9 mouse cellular contexts compared by ENCODE assay signal in genomic region chr17:35633992-35634391, GRCm38 (mm10). TPM values are rescaled to one million over a fixed set of nuclear protein-coding genes. Genes with fewer than 3 reads are reported as not detected.
DNase-seq lines count a peak whose midpoint lies in the region; ATAC-seq lines count a peak whose summit lies in the region.
"Had no signal": no experiment of that assay in that cellular context is flagged by ENCODE, and none has a peak within 500 bp of the region (broad histone marks: within the 10 kb centered on the region; RNA-seq: fewer than 3 reads in every experiment).

No protein-coding gene starts in this region.

- DNase-seq in adrenal gland, postnatal 10 days: peak; percentile 17
- DNase-seq in adrenal gland, postnatal 25 days: no peak
- DNase-seq in liver: peak; percentile 11
- peak; percentile 68 to 79 for DNase-seq in left cerebral cortex, postnatal 14 days (ENCODE audit: low spot score in 2 of 2)
- peak; percentile 51 for DNase-seq in retina, postnatal 1 day

- H3K4me1 ChIP-seq in liver, embryonic 12.5 days: no peaks in the 10 kb centered on the region
- H3K4me1 ChIP-seq in intestine, embryonic 15.5 days (replicated peaks): no peaks in the 10 kb centered on the region

- peaks cover 36% of the 10 kb centered on the region for H3K27me3 ChIP-seq in liver, embryonic 12.5 days (replicated peaks)
- no peaks in the 10 kb centered on the region for H3K27me3 ChIP-seq in intestine, embryonic 15.5 days (replicated peaks)

- 16% methylated on average over 1 of the region's 1 CpGs for WGBS in liver, embryonic 12.5 days (ENCODE audit: insufficient replicate concordance)
- WGBS in intestine, embryonic 15.5 days: 0% methylated on average over 1 of the region's 1 CpGs

- ATAC-seq in liver, embryonic 12.5 days: no peak
- peak; percentile 61 for ATAC-seq in intestine, embryonic 15.5 days
- no peak for ATAC-seq in megakaryocyte, adult 5-6 weeks (ENCODE audit: poor library complexity, severe bottlenecking)

- no peak overlapping the region for H3K4me2 ChIP-seq in liver, embryonic 12.5 days
- H3K4me2 ChIP-seq in intestine, embryonic 15.5 days (replicated peaks): no peak overlapping the region
- H3K4me2 ChIP-seq: embryonic facial prominence, embryonic 12.5 days had no signal

- no peak overlapping the region for H3K4me3 ChIP-seq in liver, embryonic 12.5 days
- no peak overlapping the region for H3K4me3 ChIP-seq in intestine, embryonic 15.5 days (replicated peaks)
- H3K4me3 ChIP-seq: embryonic facial prominence, embryonic 12.5 days had no signal

- no peak overlapping the region for H3K9ac ChIP-seq in liver, embryonic 12.5 days
- H3K9ac ChIP-seq in intestine, embryonic 15.5 days: no peak overlapping the region
- H3K9ac ChIP-seq: embryonic facial prominence, embryonic 12.5 days had no signal

- H3K36me3 ChIP-seq in liver, embryonic 12.5 days: no peaks in the 10 kb centered on the region
- no peaks in the 10 kb centered on the region for H3K36me3 ChIP-seq in intestine, embryonic 15.5 days
- H3K36me3 ChIP-seq: embryonic facial prominence, embryonic 12.5 days had no signal

- no peaks in the 10 kb centered on the region for H3K9me3 ChIP-seq in liver, embryonic 12.5 days (replicated peaks)
- no peaks in the 10 kb centered on the region for H3K9me3 ChIP-seq in intestine, embryonic 15.5 days
- H3K9me3 ChIP-seq: embryonic facial prominence, embryonic 12.5 days had no signal

- no peak overlapping the region for H3K27ac ChIP-seq in liver, embryonic 12.5 days
- H3K27ac ChIP-seq in intestine, embryonic 15.5 days: no peak overlapping the region
- H3K27ac ChIP-seq: embryonic facial prominence, embryonic 12.5 days had no signal

- intact Hi-C loops in left cerebral cortex, postnatal 14 days (cut with DNase I): loop anchor here (2.0 kb wide), 2 partner anchors 43 to 91 kb away; no protein-coding TSS in a partner anchor

RNA-seq across cellular contexts. Expression of gene Gm9573, which starts 7.6 kb away (rescaled TPM):
- total RNA-seq in adrenal gland, postnatal 10 days (2021): not detected
- total RNA-seq in adrenal gland, postnatal 25 days (2021): not detected in 2 replicates
- not detected in 2 replicates for polyA plus RNA-seq in liver, embryonic 12.5 days (2016; fragmentation: Nextera tagmentation; extraction: Ambion mirVana)
- polyA plus RNA-seq in intestine, embryonic 15.5 days (2015; fragmentation: Nextera tagmentation; extraction: Ambion mirVana): not detected in 2 replicates
- not detected for total RNA-seq in left cerebral cortex, postnatal 14 days (2021)
- not detected in 2 replicates for total RNA-seq in megakaryocyte, adult 5-6 weeks (2015)
- not detected in 2 replicates for total RNA-seq in megakaryocyte, adult 5-6 weeks (2017)
- polyA plus RNA-seq: embryonic facial prominence, embryonic 12.5 days had no signal

RNA-seq across cellular contexts. Expression of gene Mucl3, which starts 9.5 kb away (rescaled TPM):
- not detected for total RNA-seq in adrenal gland, postnatal 10 days (2021)
- total RNA-seq in adrenal gland, postnatal 25 days (2021): not detected in 2 replicates
- polyA plus RNA-seq in liver, embryonic 12.5 days (2016; fragmentation: Nextera tagmentation; extraction: Ambion mirVana): 0.05 TPM in 1 of 2 replicates, not detected in the other
- polyA plus RNA-seq in intestine, embryonic 15.5 days (2015; fragmentation: Nextera tagmentation; extraction: Ambion mirVana): 0.39 and 0.44 TPM in 2 replicates
- not detected for total RNA-seq in left cerebral cortex, postnatal 14 days (2021)
- not detected in 2 replicates for total RNA-seq in megakaryocyte, adult 5-6 weeks (2015)
- not detected in 2 replicates for total RNA-seq in megakaryocyte, adult 5-6 weeks (2017)

RNA-seq across cellular contexts. Expression of gene Sfta2, which starts 32.6 kb away (rescaled TPM):
- total RNA-seq in adrenal gland, postnatal 10 days (2021): not detected
- not detected in 2 replicates for total RNA-seq in adrenal gland, postnatal 25 days (2021)
- not detected in 2 replicates for polyA plus RNA-seq in liver, embryonic 12.5 days (2016; fragmentation: Nextera tagmentation; extraction: Ambion mirVana)
- 2.6 and 2.8 TPM in 2 replicates for polyA plus RNA-seq in intestine, embryonic 15.5 days (2015; fragmentation: Nextera tagmentation; extraction: Ambion mirVana)
- not detected for total RNA-seq in left cerebral cortex, postnatal 14 days (2021)
- total RNA-seq in megakaryocyte, adult 5-6 weeks (2015): not detected in 2 replicates
- not detected in 2 replicates for total RNA-seq in megakaryocyte, adult 5-6 weeks (2017)
- polyA plus RNA-seq: embryonic facial prominence, embryonic 12.5 days had no signal

RNA-seq across cellular contexts. Expression of gene Vars2, which starts 33.4 kb away (rescaled TPM):
- total RNA-seq in adrenal gland, postnatal 10 days (2021): 10 to 100 TPM; 49.2 to 66.4 TPM
- total RNA-seq in adrenal gland, postnatal 25 days (2021): 41.5 and 65.4 TPM in 2 replicates
- polyA plus RNA-seq in liver, embryonic 12.5 days (2016; fragmentation: Nextera tagmentation; extraction: Ambion mirVana): 10.7 and 11.8 TPM in 2 replicates
- 18.3 and 18.9 TPM in 2 replicates for polyA plus RNA-seq in intestine, embryonic 15.5 days (2015; fragmentation: Nextera tagmentation; extraction: Ambion mirVana)
- 10 to 100 TPM; 31.1 to 40.8 TPM for total RNA-seq in left cerebral cortex, postnatal 14 days (2021)
- total RNA-seq in megakaryocyte, adult 5-6 weeks (2015): 2.1 and 5.3 TPM in 2 replicates
- 3.3 and 16.9 TPM in 2 replicates for total RNA-seq in megakaryocyte, adult 5-6 weeks (2017)

RNA-seq across cellular contexts. Expression of gene Gtf2h4, which starts 39.5 kb away (rescaled TPM):
- total RNA-seq in adrenal gland, postnatal 10 days (2021): 10 to 100 TPM; 27.6 to 32.2 TPM
- total RNA-seq in adrenal gland, postnatal 25 days (2021): 22.4 and 26.9 TPM in 2 replicates
- polyA plus RNA-seq in liver, embryonic 12.5 days (2016; fragmentation: Nextera tagmentation; extraction: Ambion mirVana): 38.3 and 44.0 TPM in 2 replicates
- 43.8 TPM in 2 replicates for polyA plus RNA-seq in intestine, embryonic 15.5 days (2015; fragmentation: Nextera tagmentation; extraction: Ambion mirVana)
- total RNA-seq in left cerebral cortex, postnatal 14 days (2021): 10 to 100 TPM; 23.0 to 26.2 TPM
- 13.4 and 15.1 TPM in 2 replicates for total RNA-seq in megakaryocyte, adult 5-6 weeks (2015)
- 10.6 and 14.9 TPM in 2 replicates for total RNA-seq in megakaryocyte, adult 5-6 weeks (2017)
